9 mouse cellular contexts compared by ENCODE assay signal in genomic region chr8:80482822-80483774, GRCm38 (mm10). TPM values are rescaled to one million over a fixed set of nuclear protein-coding genes. Genes with fewer than 3 reads are reported as not detected.
DNase-seq lines count a peak whose midpoint lies in the region; ATAC-seq lines count a peak whose summit lies in the region.
"Had no signal": no experiment of that assay in that cellular context is flagged by ENCODE, and none has a peak within 500 bp of the region (broad histone marks: within the 10 kb centered on the region; RNA-seq: fewer than 3 reads in every experiment).

No protein-coding gene starts in this region.

- H3K9me3 ChIP-seq in forebrain, embryonic 16.5 days (ENCODE audit: control insufficient read depth, low read length), result no peaks in the 10 kb centered on the region
- no peaks in the 10 kb centered on the region for H3K9me3 ChIP-seq in midbrain, embryonic 15.5 days

- no peak for ATAC-seq in cerebellum, adult (ENCODE audit: insufficient number of reproducible peaks, low FRiP score, low TSS enrichment)
- peak; percentile 38; the same call in 1 of the 2 replicates for ATAC-seq in forebrain, embryonic 16.5 days
- ATAC-seq in midbrain, embryonic 15.5 days (replicated peaks), result peak; percentile 70

- no peak overlapping the region for H3K9ac ChIP-seq in forebrain, embryonic 16.5 days (replicated peaks; ENCODE audit: low read depth, low read length)
- no peak overlapping the region for H3K9ac ChIP-seq in midbrain, embryonic 15.5 days

- peak; percentile 20 for DNase-seq in cerebellum, adult 9-10 months
- DNase-seq in ovary, postnatal 14 days (ENCODE audit: low spot score), result peak; percentile 31
- no peak for DNase-seq in ovary, postnatal 10 days (ENCODE audit: low spot score)
- peak; percentile 11 to 17 for DNase-seq in kidney, postnatal 4 days
- DNase-seq in spleen, postnatal 36 days (ENCODE audit: low spot score in 2 of 2), result no peak

- H3K4me1 ChIP-seq in forebrain, embryonic 16.5 days (replicated peaks; ENCODE audit: control insufficient read depth, insufficient read depth, low read length), result no peaks in the 10 kb centered on the region
- H3K4me1 ChIP-seq in midbrain, embryonic 15.5 days, result no peaks in the 10 kb centered on the region

- no peak overlapping the region for H3K4me3 ChIP-seq in forebrain, embryonic 16.5 days (replicated peaks; ENCODE audit: low read length)
- no peak overlapping the region for H3K4me3 ChIP-seq in midbrain, embryonic 15.5 days

- peak overlapping the region; percentile 29; the same call in 1 of the 2 replicates for H3K4me2 ChIP-seq in forebrain, embryonic 16.5 days (ENCODE audit: low read length)
- H3K4me2 ChIP-seq in midbrain, embryonic 15.5 days, result peak overlapping the region; percentile 36

- H3K27me3 ChIP-seq in forebrain, embryonic 16.5 days (replicated peaks; ENCODE audit: control insufficient read depth, insufficient read depth, low read length), result no peaks in the 10 kb centered on the region
- no peaks in the 10 kb centered on the region for H3K27me3 ChIP-seq in midbrain, embryonic 15.5 days (replicated peaks)

- no peak overlapping the region for H3K27ac ChIP-seq in forebrain, embryonic 16.5 days (ENCODE audit: low read length)
- no peak overlapping the region for H3K27ac ChIP-seq in midbrain, embryonic 15.5 days

- no peaks in the 10 kb centered on the region for H3K36me3 ChIP-seq in forebrain, embryonic 16.5 days (ENCODE audit: control insufficient read depth, insufficient read depth)
- no peaks in the 10 kb centered on the region for H3K36me3 ChIP-seq in midbrain, embryonic 15.5 days (replicated peaks)

- WGBS in forebrain, embryonic 16.5 days, result 42% methylated on average over 16 of the region's 16 CpGs
- 30% methylated on average over 16 of the region's 16 CpGs for WGBS in midbrain, embryonic 15.5 days

RNA-seq across cellular contexts. Expression of gene Gypa, which starts 10.5 kb away (rescaled TPM):
- 2.1 and 2.2 TPM in 2 replicates for polyA plus RNA-seq in forebrain, embryonic 16.5 days (2015; fragmentation: Nextera tagmentation; extraction: Ambion mirVana)
- 2.4 and 5.6 TPM in 2 replicates for polyA plus RNA-seq in midbrain, embryonic 15.5 days (2015; fragmentation: Nextera tagmentation; extraction: Ambion mirVana)
- polyA plus RNA-seq: small intestine, adult 2 months had no signal

Comparison
In these comparisons a context has a peak if more than half of its experiments do, and no peak if none do; other contexts are left out.
1. DNase-seq: peak in cerebellum, adult 9-10 months (single experiment), ovary, postnatal 14 days (single experiment) and kidney, postnatal 4 days (2 of 2); none in ovary, postnatal 10 days (single experiment) and spleen, postnatal 36 days (0 of 2).